In genomic region chr1:172332925-172333324, GRCm38 (mm10) we compare ENCODE assay signal across 38 mouse cellular contexts. TPM values are rescaled to one million over a fixed set of nuclear protein-coding genes. Genes with fewer than 3 reads are reported as not detected.
"Had no signal": no experiment of that assay in that cellular context is flagged by ENCODE, and none has a peak within 500 bp of the region (broad histone marks: within the 10 kb centered on the region; RNA-seq: fewer than 3 reads in every experiment).

No protein-coding gene starts in this region.

- H3K9ac ChIP-seq: heart, embryonic 12.5 days; heart, embryonic 13.5 days; heart, embryonic 15.5 days; hindbrain, embryonic 12.5 days; hindbrain, embryonic 13.5 days; hindbrain, embryonic 15.5 days; intestine, embryonic 15.5 days; kidney, embryonic 15.5 days had no signal

- ATAC-seq: hindbrain, embryonic 16.5 days; inflammation-experienced regulatory T-cells, adult 6 months; intestine, embryonic 15.5 days; intestine, embryonic 16.5 days; intestine, postnatal 0 days had no signal

- H3K4me2 ChIP-seq: heart, embryonic 11.5 days; heart, embryonic 12.5 days; heart, embryonic 13.5 days; heart, embryonic 15.5 days; hindbrain, embryonic 12.5 days; hindbrain, embryonic 13.5 days; hindbrain, embryonic 15.5 days; intestine, embryonic 15.5 days; kidney, embryonic 15.5 days had no signal

- H3K36me3 ChIP-seq: heart, embryonic 10.5 days; heart, embryonic 12.5 days; heart, embryonic 13.5 days; heart, embryonic 15.5 days; hindbrain, embryonic 10.5 days; hindbrain, embryonic 12.5 days; hindbrain, embryonic 13.5 days; hindbrain, embryonic 15.5 days; intestine, embryonic 15.5 days; kidney, embryonic 15.5 days had no signal

- H3K4me1 ChIP-seq: heart, embryonic 12.5 days; heart, embryonic 13.5 days; heart, embryonic 15.5 days; intestine, embryonic 15.5 days; kidney, embryonic 15.5 days had no signal

- DNase-seq: heart, postnatal 10 days; heart, postnatal 14 days; heart, postnatal 36 days; heart, postnatal 4 days; kidney, adult 11 months; kidney, adult 2 months; kidney, adult 8-10 months; kidney, adult 9 months; kidney, postnatal 14 days; kidney, postnatal 25 days; layer of hippocampus, adult 9-11 months; layer of hippocampus, postnatal 36 days had no signal

- H3K27ac ChIP-seq: heart, embryonic 10.5 days; heart, embryonic 13.5 days; heart, embryonic 15.5 days; hindbrain, embryonic 10.5 days; hindbrain, embryonic 12.5 days; hindbrain, embryonic 13.5 days; hindbrain, embryonic 15.5 days; hindbrain, postnatal 0 days; intestine, embryonic 15.5 days; kidney, embryonic 15.5 days; kidney, postnatal 0 days; layer of hippocampus, adult 2 months; left cerebral cortex, adult 2 months had no signal

- H3K9me3 ChIP-seq: heart, embryonic 10.5 days; heart, embryonic 12.5 days; heart, embryonic 13.5 days; heart, embryonic 15.5 days; hindbrain, embryonic 10.5 days; hindbrain, embryonic 12.5 days; hindbrain, embryonic 13.5 days; hindbrain, embryonic 15.5 days; intestine, embryonic 15.5 days; kidney, embryonic 15.5 days had no signal

- H3K4me3 ChIP-seq: heart, embryonic 10.5 days; heart, embryonic 12.5 days; heart, embryonic 13.5 days; heart, embryonic 15.5 days; hindbrain, embryonic 10.5 days; hindbrain, embryonic 12.5 days; hindbrain, embryonic 13.5 days; hindbrain, embryonic 15.5 days; intestine, embryonic 15.5 days; kidney, embryonic 15.5 days; layer of hippocampus, adult 2 months; left cerebral cortex, adult 2 months had no signal

- H3K27me3 ChIP-seq: hindbrain, embryonic 13.5 days; hindbrain, embryonic 15.5 days had no signal

RNA-seq across cellular contexts. Expression of gene Kcnj9, which starts 3.8 kb away (rescaled TPM):
- total RNA-seq: heart, postnatal 10 days; heart, postnatal 14 days; heart, postnatal 36 days; heart, postnatal 4 days; hematopoietic stem cell, adult 5-6 weeks had no signal
- polyA plus RNA-seq: heart, embryonic 10.5 days; heart, embryonic 12.5 days; heart, embryonic 13.5 days; heart, embryonic 14.5 days; heart, embryonic 15.5 days; heart, embryonic 16.5 days; heart, postnatal 0 days; inflammation-experienced regulatory T-cells, adult 6 months; intestine, embryonic 14.5 days; intestine, embryonic 15.5 days; intestine, embryonic 16.5 days; kidney, embryonic 14.5 days; kidney, embryonic 15.5 days; kidney, embryonic 16.5 days had no signal

RNA-seq across cellular contexts. Expression of gene Kcnj10, which starts 8.1 kb away (rescaled TPM):
- total RNA-seq: hematopoietic stem cell, adult 5-6 weeks had no signal
- polyA plus RNA-seq: heart, embryonic 12.5 days; heart, embryonic 13.5 days; heart, embryonic 14.5 days; heart, postnatal 0 days had no signal

RNA-seq across cellular contexts. Expression of gene Atp1a2, which starts 35.1 kb away (rescaled TPM):
- total RNA-seq: hematopoietic stem cell, adult 5-6 weeks had no signal
